Mouse (Mus musculus): Measurements from ENCODE around the gene Gid8. TPM values are rescaled to one million over a fixed set of nuclear protein-coding genes. Genes with fewer than 3 reads are reported as not detected.

The Gid8 gene
- polyA plus RNA-seq, 1 experiment: 53.5 TPM

DNA sequence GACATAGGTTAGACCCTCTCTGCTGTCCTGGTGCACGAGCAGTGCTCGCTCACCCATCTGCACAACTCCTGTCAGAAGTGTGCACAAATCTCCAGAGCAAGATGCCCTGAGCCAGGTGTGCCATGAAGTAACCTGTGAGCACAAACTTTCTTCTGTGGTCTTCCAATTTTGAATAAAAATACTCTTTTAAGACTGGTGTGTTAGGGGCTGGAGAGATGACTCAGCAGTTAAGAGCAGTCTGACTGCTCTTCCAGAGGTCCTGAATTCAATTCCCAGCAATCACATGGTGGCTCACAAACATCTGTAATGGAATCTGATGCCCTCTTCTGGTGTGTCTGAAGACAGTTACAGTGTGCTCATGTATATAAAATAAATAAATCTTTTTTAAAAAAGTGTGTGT, 33.4 kb downstream of the Gid8 start:
- no peak for TF ChIP-seq POLR2A (IDR thresholded peaks at IDR 0.05; ENCODE audit: borderline replicate concordance, low read depth, low read length)
- TF ChIP-seq CTCF (IDR thresholded peaks at IDR 0.05; ENCODE audit: low read depth, low read length): no peak
- no peak overlapping the region for H3K4me3 ChIP-seq (ENCODE audit: insufficient read depth, low read length)
- H3K27ac ChIP-seq (ENCODE audit: insufficient read depth, low read depth, low read length): no peak overlapping the region
- no peaks in the 10 kb centered on the region for H3K4me1 ChIP-seq (ENCODE audit: control insufficient read depth, insufficient read depth, low read length)

DNA sequence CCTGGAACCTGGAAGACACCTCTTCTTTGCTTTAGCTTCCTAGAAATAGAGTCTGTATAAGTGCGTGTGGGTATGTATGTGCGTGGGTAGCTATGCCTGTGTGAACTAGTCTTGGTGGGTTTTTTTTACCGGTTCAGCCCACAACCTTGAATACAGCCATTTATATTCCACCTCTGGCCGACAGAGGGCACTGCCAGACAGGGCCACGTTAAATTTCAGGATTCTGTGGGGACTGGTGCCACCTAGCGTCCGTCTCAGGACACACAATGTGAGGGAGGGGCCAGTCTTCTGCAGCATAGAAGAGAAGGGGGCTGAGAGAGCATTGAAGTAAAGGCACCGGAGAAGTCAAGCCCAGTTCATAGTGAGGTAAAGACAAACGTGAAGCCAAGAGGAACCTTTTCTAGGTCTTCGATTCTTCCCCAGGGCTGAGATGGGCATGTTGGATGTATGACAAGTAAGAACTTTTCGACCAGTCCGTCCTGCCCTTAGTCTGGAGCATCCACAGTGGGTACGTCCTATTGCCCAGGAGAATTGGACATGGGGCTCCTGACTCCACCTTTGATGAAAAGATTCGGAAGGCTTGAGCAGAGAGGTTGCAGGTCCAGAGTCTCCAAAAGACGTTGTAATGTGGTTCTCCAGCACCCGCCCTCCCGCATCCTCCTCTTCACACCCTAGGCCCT, 35.5 kb downstream of the Gid8 start:
- Histone ChIP-seq H3K4me1 (ENCODE audit: control insufficient read depth, insufficient read depth, low read length) (no peaks in the 10 kb centered on the region), H3K4me3 (ENCODE audit: insufficient read depth, low read length) (no peak overlapping the region), H3K27ac (ENCODE audit: insufficient read depth, low read depth, low read length) (no peak overlapping the region)
- TF ChIP-seq CTCF (IDR thresholded peaks at IDR 0.05; ENCODE audit: low read depth, low read length) (peak; percentile 100), POLR2A (IDR thresholded peaks at IDR 0.05; ENCODE audit: borderline replicate concordance, low read depth, low read length) (no peak)

DNA sequence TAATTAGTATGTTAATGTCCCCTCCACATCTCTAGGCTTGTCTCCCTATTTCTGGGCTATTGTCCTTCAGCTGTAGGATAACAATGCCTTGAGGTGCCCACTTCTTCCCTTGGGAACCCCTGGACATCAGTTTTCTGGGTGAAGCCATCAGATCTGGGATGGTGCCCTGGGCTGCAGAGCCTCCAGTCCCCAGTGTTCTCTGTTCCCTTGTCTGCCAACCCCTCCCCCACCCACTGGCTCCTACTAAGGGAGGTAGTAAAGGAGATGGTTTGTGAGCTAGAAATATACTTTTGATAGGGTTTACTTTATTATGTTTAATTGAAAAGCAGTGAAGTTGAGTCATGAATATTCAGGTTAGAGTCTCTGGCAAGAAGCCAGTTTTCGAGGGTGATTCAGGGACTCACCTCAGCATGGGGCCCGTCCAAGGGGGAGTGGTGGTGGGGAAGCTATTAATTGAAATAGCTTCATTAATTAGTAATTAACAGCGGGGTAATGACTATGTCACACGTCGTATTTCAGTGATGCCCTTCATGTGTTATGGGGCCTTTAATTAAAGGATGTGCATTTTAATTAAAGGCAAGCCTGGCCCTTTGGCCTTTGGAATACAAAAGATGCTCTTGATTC, 36.8 kb downstream of the Gid8 start:
- no peak overlapping the region for H3K27ac ChIP-seq (ENCODE audit: insufficient read depth, low read depth, low read length)
- no peaks in the 10 kb centered on the region for H3K4me1 ChIP-seq (ENCODE audit: control insufficient read depth, insufficient read depth, low read length)
- no peak overlapping the region for H3K4me3 ChIP-seq (ENCODE audit: insufficient read depth, low read length)
- TF ChIP-seq CTCF (IDR thresholded peaks at IDR 0.05; ENCODE audit: low read depth, low read length) (no peak), POLR2A (IDR thresholded peaks at IDR 0.05; ENCODE audit: borderline replicate concordance, low read depth, low read length) (no peak)

DNA sequence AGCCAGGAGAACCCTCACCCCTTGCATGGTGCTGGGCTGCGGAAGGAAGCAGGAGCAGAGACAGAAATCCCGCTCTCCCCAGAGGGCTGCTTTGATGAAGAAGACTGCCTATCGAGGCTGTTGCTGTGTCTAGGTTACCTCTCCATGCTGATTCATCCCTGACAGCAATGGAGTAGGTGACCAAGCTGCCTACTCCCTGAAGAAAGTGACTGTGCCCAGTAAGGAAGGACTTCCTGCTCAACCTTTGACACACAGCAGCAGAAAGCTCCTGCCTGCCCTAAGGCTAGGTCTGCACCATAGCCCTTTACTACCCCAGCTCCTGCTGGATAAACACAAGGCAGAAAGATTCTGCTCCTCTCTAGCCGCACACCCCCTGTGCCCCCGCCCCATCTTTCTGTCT, 39.0 kb downstream of the Gid8 start:
- no peaks in the 10 kb centered on the region for H3K4me1 ChIP-seq (ENCODE audit: control insufficient read depth, insufficient read depth, low read length)
- H3K4me3 ChIP-seq (ENCODE audit: insufficient read depth, low read length): no peak overlapping the region
- TF ChIP-seq POLR2A (IDR thresholded peaks at IDR 0.05; ENCODE audit: borderline replicate concordance, low read depth, low read length) (no peak), CTCF (IDR thresholded peaks at IDR 0.05; ENCODE audit: low read depth, low read length) (no peak)
- no peak overlapping the region for H3K27ac ChIP-seq (ENCODE audit: insufficient read depth, low read depth, low read length)

GRCm38 (mm10) chr2:180754976-180755688, 45.2 kb downstream of the Gid8 start:
- Histone ChIP-seq H3K4me3 (ENCODE audit: insufficient read depth, low read length) (no peak overlapping the region), H3K27ac (ENCODE audit: insufficient read depth, low read depth, low read length) (no peak overlapping the region), H3K4me1 (ENCODE audit: control insufficient read depth, insufficient read depth, low read length) (no peaks in the 10 kb centered on the region)
- no peak for TF ChIP-seq CTCF (IDR thresholded peaks at IDR 0.05; ENCODE audit: low read depth, low read length)
- no peak for TF ChIP-seq POLR2A (IDR thresholded peaks at IDR 0.05; ENCODE audit: borderline replicate concordance, low read depth, low read length)

GRCm38 (mm10) chr2:180755896-180756295, 46.0 kb downstream of the Gid8 start:
- TF ChIP-seq CTCF (IDR thresholded peaks at IDR 0.05; ENCODE audit: low read depth, low read length) (no peak), POLR2A (IDR thresholded peaks at IDR 0.05; ENCODE audit: borderline replicate concordance, low read depth, low read length) (no peak)
- no peak overlapping the region for H3K27ac ChIP-seq (ENCODE audit: insufficient read depth, low read depth, low read length)
- no peak overlapping the region for H3K4me3 ChIP-seq (ENCODE audit: insufficient read depth, low read length)
- no peaks in the 10 kb centered on the region for H3K4me1 ChIP-seq (ENCODE audit: control insufficient read depth, insufficient read depth, low read length)

DNA sequence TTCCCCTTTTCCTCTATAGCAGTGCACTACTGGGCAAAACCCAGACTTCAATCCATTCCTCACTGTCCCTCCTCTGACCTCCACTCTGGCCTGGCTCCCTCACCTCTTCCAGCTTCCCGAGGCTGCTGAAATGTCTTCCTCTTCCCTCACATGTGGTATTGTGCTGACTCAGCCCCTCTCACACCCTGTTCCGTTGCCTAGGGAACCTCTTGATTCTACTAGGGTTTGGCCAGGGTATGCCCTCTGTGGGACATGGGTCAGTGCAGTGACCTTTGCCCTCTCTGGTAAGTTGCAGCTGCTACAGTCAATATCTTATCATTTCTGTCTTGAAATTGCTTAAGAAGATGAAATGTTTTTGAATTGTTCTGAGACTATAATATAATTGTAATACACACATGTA, 46.9 kb downstream of the Gid8 start:
- Histone ChIP-seq H3K27ac (ENCODE audit: insufficient read depth, low read depth, low read length) (no peak overlapping the region), H3K4me1 (ENCODE audit: control insufficient read depth, insufficient read depth, low read length) (no peaks in the 10 kb centered on the region), H3K4me3 (ENCODE audit: insufficient read depth, low read length) (no peak overlapping the region)
- TF ChIP-seq CTCF (IDR thresholded peaks at IDR 0.05; ENCODE audit: low read depth, low read length) (no peak), POLR2A (IDR thresholded peaks at IDR 0.05; ENCODE audit: borderline replicate concordance, low read depth, low read length) (no peak)

- TF ChIP-seq CTCF (IDR thresholded peaks at IDR 0.05; ENCODE audit: low read depth, low read length) (no peak), POLR2A (IDR thresholded peaks at IDR 0.05; ENCODE audit: borderline replicate concordance, low read depth, low read length) (no peak)
- H3K4me1 ChIP-seq (ENCODE audit: control insufficient read depth, insufficient read depth, low read length): no peaks in the 10 kb centered on the region
- H3K4me3 ChIP-seq (ENCODE audit: insufficient read depth, low read length): no peak overlapping the region
- no peak overlapping the region for H3K27ac ChIP-seq (ENCODE audit: insufficient read depth, low read depth, low read length)
Measured at GRCm38 (mm10) chr2:180758513-180759263, 48.8 kb downstream of the Gid8 start.

GRCm38 (mm10) chr2:180764986-180765385, 55.1 kb downstream of the Gid8 start:
- TF ChIP-seq POLR2A (IDR thresholded peaks at IDR 0.05; ENCODE audit: borderline replicate concordance, low read depth, low read length) (no peak), CTCF (IDR thresholded peaks at IDR 0.05; ENCODE audit: low read depth, low read length) (no peak)
- Histone ChIP-seq H3K27ac (ENCODE audit: insufficient read depth, low read depth, low read length) (no peak overlapping the region), H3K4me1 (ENCODE audit: control insufficient read depth, insufficient read depth, low read length) (no peaks in the 10 kb centered on the region), H3K4me3 (ENCODE audit: insufficient read depth, low read length) (no peak overlapping the region)
